Mouse (Mus musculus) layer of hippocampus, postnatal 25 days (tissue): ENCODE results near the gene Srgap1. TPM values are rescaled to one million over a fixed set of nuclear protein-coding genes. Genes with fewer than 3 reads are reported as not detected.

Experiments used
- DNase-seq, 2 experiments: peaks; one replicate each; pipeline ENCODE4 v3.0.0; 2022; ENCODE audit warnings: mixed read lengths in 2 of 2, low spot score in 1 of 2; ENCODE audit errors: extremely low spot score in 1 of 2
- total RNA-seq, 2 experiments: library from RNA; stranded (reverse); gene quantifications; 2 replicates each; pipeline ENCODE4 v1.2.3; 2021

Srgap1 gene
- 10 to 100 TPM; 11.1 to 15.4 TPM for total RNA-seq

DNA sequence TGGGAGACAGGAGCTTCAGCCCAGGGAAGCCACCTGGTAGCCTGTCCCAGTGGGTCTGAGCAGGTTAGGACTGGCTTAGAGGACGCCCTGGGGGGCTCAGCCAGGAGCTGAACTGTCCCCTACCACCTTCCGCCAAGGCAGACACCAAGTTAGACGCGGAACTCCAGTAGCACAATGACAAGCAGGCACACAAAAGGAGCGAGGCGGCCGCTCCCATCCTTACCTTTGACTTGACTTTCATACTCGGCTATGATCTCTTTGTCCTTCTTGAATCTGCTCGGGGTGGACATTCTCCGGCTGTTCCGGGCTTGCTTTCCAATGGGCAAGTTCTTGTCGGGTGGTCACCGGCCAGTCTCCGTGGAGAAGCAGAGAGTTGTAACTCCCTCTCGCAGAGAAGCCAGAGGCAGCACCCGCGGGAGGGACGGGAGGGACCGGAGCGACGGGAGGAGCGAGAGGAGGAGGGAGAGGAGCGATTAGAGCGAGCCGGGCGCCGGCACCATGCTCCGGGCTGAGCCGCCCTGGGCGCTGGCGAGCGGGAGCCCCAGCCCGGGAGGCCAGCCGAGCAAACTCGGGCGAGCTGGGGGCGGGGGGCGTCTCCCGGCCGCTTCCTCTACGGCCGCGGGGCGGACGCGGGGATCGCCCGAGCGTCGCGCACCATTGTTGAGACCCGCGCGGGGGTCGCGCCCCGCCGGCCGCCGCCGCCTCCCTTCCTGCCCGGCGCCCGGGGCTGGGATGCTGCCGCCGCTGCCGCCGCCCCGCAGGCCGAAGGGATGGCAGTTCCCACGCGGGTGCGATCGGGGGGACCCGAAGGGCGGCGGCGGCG is at the start of gene Srgap1:
Gene Srgap1 (minus strand): TSS at position 412 of the 823 bp plus-strand sequence.
- DNase-seq = peak; percentile 33 to 51

DNA sequence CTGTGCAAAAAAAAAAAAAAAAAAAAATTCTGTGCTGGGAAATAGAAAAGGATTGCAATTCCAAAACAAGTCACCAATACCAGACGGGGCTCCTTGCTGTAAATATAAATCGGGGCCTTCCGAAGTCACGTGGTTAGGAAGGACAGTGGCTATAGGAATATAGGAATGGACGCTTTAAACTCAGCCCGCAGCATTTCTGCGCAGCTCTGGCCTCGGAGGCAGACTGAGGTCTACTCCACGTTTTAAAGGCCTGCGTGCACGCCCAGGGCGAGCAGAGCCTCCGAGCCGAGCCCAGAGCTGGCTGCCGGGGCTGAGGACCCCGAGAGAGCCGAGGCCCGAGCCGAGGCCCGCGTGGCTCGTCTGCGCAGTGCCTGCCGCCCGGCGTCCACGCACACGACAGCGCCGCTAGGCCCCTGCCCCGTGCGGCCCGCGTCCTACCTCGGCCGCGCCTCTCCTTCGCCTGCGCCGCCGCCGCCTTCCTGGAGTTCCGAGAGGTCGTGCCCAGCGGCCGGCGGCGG is 49.4 kb upstream of the Srgap1 start:
- DNase-seq = peak; percentile 17 to 35

DNA sequence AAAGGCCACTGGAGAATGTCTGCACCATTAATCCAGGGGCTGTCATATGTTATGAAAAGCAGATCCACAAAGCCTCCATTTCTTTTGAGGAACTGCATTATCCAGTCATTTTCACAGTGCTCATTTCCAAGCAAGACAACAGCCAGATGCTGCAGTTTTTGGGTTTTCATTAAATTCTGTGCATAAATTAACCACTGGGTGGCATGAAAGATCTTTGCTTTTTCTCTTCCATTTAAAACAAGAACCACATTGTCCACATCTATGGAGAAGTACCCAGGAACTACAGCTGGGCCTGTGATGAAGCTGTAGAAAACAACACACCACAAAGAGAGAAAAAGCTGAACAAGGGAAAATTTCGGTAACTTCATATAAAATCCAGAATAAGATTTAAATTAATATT is 43.4 kb upstream of the Srgap1 start:
- DNase-seq = no peak

DNA sequence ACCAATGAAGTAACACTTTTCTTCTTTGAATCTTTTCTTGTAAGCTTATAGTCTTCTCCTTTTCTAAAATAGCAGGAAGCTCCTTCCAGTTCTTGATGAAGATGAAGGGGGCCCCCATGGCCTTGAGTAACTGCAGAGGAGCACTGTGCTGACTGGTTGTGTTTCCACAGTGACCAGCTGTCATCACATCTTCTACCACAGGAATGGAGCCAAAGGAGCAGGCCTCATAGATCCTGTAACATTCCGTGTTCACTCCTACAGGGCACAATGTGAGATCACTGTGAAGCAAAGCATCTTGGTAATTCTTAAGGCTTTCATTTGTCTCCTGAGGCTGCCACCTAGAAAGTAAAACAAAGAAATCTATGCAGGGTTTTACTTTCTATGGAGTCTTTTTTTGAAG is 34.2 kb upstream of the Srgap1 start:
- no peak for DNase-seq

DNA sequence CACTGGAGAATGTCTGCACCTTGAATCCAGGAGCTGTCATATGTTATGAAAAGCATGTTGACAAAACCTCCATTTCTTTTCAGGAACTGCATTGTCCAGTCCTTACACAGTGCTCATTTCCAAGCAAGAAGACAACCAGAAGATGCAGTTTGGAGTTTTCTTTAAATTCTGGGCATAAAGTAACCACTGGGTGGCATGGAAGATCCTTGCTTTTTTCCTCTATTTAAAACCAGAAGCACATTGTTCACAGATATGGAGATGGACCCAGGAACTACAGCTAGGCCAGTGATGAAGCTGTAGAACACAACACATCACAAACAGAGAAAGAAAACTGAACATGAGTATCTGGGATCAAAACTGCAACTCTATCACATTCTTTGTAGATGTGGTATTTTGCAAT is 22.0 kb upstream of the Srgap1 start:
- DNase-seq = no peak

DNA sequence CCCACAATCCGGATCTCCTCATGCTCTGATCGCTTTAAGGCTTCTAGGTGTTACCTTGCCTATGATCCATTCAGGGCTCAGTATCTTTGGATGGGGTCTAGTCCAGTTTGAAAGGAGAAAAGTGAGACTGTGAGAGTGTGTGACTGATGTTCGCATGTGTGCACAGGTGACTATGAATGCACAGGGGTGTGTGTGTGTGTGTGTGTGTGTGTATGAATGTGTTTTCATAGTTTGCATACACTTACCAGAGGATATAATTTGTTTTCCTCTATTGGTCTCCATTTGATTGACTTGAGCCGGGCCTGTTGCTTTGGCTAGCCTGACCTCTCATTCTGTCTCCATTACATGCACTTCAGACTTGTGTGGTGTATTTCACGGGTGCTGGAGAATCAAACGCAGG is 8.7 kb upstream of the Srgap1 start:
- DNase-seq = no peak

DNA sequence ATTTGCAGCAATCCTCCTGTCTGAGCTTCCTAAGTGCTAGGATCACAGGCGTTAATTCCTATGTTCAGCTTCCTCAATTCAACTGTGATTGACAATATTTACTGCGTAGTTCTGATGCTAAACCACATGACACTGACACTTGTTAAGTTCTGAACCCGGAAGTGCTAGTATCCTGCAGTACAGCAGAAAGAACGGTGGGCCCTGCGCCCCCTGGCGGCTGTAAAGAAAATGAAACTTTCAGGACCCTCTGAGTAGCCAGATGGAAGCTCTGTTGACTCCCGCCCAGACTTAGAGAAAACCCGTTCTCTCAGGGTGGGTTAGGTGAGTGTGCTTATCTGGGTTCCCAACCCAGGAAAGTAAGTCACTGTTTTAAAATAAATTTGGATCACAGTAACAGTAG is 7.4 kb upstream of the Srgap1 start:
- DNase-seq = peak in 1 of 2 experiments; percentile 46

DNA sequence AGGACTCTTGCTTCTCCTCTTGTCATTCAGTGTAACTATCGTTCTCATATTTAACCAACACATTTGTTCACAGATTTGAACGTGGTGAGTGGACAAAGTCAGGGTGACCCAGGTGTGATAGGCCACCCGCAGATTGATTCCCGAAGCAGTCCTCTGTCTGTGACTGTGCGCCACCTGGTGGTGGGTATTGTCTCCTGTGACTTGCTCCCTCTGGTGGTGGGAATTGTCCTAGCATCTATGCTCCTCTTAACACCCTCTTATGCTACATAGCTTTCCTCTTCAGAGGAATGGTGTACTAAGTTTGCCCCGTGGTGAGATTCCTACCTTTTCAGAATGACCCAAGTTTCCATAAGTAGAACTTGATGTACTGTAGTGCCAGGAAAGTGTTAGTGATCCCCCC is 4.7 kb upstream of the Srgap1 start:
- DNase-seq = peak; percentile 91 to 97

DNA sequence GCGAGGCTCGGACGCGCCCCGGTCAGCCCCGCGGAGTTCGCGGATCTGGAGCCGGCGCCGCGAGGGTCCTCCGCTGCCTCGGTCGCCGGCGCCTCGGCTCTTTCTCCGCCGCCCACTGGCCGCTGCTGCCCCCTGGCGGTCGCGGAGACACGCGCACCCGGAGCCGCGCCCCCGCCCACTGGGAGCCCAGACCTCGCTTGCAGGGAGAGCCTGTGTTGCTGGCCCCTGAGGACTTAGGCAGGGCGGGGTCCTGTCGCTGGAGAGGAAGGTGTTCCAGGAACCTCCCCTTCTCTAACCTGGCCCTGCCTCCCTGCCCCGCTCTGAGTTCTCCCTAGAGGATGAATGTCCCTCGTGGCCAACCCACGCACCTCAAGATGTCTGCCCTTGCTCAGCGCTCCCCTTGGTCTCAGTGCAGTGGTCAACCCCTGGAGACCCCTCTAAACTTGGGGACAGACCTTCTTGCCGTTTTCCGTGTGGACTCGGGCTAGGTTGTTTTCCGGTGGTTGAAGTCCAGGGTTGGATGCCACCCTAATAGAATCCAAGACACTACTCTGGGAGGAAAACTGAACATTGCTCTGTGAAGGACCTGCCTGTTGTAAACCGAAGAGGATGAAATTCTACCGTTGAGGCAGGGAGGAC is 731 bp upstream of the Srgap1 start:
- peak; percentile 94 to 95 for DNase-seq

DNA sequence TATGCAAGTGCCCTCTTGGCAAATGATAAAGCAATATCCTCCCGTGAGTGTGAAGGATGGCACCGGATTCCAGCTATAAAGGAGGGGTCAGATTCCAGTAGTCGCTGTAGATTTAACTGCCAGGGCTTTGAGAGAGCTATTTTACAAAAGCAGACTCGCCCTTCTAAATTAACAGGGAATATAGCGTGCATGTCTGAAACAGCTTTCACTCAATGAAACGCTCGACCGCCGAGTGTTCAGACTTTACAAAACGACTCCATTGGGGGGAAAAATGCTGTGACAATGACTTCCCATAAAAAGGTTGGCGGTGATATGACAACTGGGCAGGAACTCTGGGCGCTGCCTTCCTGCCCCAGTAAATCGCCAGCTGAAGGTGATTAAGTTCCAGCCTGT is 608 bp downstream of the Srgap1 start:
- DNase-seq = no peak

DNA sequence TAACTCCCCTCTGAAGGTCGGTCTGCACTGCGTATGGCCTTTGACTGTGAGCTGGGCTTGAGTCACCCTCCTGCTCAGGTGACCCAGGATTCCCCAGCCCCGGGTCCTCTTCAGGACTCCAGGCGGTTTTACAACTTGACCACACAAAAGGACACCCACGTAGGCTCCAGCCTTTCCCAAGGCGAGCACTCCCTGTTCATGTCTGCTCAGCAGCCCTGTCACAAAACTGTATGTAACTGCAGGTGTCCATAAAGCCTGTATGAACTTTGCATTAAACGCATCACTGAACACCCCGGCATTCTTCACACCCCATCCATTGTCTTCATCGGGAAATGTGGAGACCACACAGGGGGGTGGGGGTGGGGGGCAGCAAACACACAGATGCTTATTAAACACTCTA is 1.2 kb downstream of the Srgap1 start:
- DNase-seq = no peak

DNA sequence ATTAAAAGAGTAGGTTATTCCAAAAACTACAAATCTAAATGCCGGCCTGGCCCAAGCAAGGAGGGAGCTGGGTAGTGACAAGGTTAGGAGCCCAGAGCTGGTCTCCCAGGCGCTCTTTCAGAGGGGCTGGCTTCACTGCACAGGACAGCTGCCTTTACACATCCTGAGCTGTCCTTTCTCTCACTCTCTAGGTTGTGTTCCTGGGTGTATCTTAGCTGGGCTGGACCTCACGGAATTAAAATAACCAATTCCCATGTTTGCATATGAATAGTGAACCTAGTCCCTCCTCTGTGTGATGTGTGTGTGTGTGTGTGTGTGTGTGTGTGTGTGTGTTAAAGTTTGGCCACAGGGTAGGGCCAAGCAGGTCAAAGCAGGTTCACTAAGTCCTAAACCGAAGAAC is 2.2 kb downstream of the Srgap1 start:
- no peak for DNase-seq

DNA sequence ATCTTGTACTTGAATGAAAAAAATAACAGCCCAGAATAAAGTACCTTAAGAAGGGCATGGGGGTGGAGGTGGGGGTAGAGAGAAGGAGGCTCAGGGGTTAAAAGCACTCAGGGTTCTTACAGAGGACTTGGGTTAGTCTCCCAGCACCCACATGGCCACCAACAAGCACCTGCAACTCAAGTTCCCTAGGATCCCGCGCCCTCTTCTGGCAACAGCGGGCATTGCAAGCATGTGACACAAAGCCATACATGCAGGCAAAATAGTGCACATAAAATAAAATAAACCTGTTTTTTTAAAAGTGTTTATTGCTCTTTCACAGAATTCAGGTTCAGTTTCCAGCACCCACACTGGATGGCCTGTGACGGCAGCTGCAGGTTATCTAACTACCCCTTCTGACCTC is 6.7 kb downstream of the Srgap1 start:
- DNase-seq = no peak

DNA sequence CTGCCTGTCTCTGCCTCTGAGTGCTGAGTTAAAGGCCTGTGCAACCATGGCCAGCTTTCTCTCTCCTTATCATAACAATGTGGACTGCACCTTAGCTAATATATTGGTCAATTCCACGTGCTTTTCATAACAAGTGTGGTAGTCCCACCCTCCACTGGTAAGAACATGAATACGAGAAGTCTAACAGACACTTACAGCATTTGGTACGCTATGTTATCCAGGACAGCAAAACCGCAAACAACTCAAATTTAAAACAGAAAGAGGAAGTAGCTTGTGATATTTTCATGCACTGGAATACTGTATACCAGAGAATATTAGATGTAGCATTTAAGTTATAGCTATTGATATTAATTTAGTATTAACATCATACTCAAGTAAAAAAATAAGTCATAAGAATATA is 7.5 kb downstream of the Srgap1 start:
- DNase-seq = no peak

DNA sequence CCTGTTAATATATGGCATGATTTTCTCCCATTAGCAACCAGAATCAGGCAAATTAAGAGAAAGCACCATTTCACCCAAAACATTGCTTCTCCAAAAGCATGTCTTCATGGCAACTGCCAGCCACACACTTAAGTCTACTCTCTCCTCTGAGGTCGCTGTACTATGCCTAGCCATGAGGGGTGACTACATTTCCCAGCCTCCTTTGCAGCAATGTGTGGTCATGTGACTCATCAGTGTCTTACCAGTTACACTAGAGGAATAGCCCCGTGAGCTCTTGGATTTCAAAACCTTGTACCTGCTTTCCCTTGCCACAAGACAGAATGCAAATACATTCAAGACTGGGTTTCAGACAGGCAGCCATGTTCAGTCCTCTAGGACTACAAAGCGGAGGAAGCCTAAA is 8.6 kb downstream of the Srgap1 start:
- DNase-seq = no peak

DNA sequence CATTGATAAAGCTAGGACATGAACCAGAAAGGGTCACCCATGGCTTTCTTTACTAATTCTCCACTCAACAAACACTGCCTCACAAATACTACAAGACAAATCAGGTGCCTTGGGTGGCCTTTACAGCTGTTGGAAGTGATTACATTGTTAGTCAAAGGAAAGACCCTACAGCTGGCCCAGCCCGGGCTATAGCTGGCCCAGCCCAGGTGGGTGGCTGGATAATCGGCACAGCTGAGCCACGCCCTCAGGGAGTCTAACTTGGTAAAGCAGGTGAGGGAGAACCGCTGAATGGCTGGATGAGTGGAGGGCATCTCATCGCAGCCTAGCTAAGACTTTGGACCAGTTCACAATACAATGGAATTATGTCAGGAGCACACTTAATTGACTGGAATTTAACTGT is 13.8 kb downstream of the Srgap1 start:
- no peak for DNase-seq

DNA sequence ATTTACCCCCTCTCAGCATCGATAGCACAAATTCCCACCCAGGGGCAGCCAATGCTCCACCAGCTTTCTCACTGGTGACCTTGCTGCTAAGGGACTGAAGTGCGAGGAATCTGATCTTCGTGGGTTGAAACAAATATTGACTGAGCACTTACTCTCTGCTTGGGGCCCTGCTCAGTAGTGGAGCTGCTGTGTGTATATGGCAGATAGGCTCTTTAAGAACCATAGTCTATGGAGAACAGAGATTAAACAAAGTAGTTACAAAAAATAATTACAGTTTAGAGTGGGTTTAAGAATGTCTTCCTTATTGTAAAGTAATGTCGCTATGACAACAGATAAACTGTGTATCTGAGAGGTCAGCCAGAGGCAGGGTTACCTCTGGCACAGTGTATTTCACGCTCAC is 16.7 kb downstream of the Srgap1 start:
- no peak for DNase-seq

DNA sequence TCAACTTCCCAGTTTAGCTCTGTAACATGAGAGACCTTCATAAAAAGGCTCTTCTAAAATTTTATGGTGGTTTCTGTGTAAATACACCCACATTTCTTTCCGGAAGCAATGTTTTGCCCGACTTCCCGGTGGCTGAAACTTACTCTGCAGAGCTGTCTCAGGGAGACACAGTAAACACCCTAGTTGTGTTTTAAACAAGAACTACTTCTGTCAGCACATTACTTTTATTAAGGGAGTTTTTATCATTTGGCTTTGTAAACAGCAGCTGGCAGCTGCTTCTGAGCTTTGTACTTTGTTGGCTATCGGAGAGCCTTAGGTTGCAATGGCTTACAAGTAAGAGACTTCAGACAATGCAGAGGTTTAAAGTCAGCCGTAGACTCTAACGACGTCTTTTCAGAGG is 17.4 kb downstream of the Srgap1 start:
- no peak for DNase-seq

DNA sequence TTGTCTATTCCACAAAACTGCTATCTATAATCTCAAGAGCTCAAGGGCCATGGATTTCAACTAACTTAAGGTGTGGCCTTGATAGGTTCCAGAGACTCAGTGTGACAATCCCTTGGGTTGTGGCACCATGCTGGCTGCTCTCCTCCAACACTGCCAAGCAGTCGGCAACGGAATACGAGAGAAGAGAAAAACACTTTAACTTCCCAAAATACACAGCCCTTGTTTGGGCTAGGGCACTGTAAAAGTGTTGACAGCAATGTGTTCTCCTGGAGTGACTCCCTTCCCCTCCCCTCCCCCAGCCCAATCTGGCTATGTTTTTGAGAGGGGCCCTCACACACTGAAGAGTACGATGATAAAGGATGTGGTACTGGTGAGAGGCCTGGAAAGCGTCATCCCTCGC is 21.9 kb downstream of the Srgap1 start:
- no peak for DNase-seq

DNA sequence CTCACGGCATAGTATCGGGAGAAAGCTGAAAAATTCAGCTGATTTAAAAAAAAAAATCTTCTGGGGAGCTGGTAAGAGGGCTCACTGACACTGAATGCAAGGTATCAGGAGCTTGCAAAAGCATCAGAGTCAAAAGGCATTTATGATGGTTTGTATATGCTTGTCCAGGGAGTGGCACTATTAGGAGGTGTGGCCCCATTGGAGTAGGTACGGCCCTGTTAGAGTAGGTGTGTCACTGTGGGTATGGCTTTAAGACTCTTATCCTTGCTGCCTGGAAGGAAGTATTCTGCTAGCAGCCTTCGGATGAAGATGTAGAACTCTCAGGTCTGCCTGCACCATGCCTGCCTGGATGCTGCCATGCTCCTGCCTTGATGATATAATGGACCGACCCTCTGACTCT is 26.2 kb downstream of the Srgap1 start:
- no peak for DNase-seq

DNA sequence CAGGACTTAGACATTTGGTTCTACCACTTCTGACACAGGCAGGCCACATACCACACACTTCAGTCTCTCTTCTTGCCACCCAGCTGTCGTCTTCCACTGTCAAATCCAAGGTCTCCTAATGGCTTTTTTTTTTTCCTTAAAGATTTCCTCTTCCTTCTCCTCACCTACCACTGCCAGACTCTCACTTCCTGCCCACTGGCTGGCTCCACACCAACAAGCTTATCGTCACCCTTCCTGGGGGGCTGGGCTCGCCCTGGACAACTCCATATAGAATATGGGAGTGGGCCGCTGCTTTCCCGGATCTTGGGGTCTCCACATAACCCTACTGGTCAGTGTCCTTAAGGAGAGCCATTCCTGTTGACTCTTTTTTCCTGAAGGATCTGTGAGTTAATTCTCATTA is 26.9 kb downstream of the Srgap1 start:
- no peak for DNase-seq

DNA sequence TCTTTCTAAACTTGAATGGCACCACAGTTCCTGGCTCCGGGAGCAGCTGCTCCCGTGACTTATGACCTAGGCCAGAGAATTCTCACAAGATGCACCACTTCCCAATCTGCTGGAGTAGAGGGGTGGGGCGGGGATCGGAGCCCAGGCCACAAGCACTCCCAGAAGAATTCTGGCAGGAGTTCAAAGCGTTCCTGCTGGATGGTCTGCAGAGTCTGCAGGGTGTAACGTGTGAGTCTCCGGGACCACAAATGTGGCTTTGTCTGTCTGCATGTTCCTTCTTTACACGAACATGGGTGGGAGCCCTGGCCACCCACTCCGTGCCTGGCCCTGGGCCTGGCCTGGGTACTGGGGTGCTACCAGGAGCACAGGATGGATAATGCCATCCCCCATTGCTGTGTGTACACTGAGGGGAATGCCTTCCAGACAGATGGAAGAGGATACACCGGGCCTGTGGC is 28.5 kb downstream of the Srgap1 start:
- DNase-seq = no peak
